Mouse (Mus musculus) limb, embryonic 13.5 days (tissue): ENCODE data around the gene Esr2. TPM values are rescaled to one million over a fixed set of nuclear protein-coding genes. Genes with fewer than 3 reads are reported as not detected.
"Not testable (repeated sequence)": the region's sequence is repeated elsewhere in the genome, so short reads cannot be mapped to it uniquely, and the experiment has no call there.

Source experiments
- ATAC-seq: fragments of 200-750 bp; cut with Nextera tagmentation; 2 replicates; pipeline ENCODE4 v1.8.0; 2017; ENCODE audit warnings: low read depth, moderate number of reproducible peaks, moderate TSS enrichment; ENCODE audit not compliant: low FRiP score
- H3K27ac ChIP-seq: fragments of 300-500 bp; sonication (generic); 2 replicates; pipeline ENCODE4 v1.5.1; 2015; ENCODE audit warnings: inconsistent platforms, mild to moderate bottlenecking, moderate library complexity
- H3K27me3 ChIP-seq: fragments of 300-500 bp; sonication (generic); 2 replicates; pipeline ENCODE4 v1.6.1; 2015; ENCODE audit warnings: mild to moderate bottlenecking, inconsistent platforms
- H3K36me3 ChIP-seq: fragments of 300-500 bp; sonication (generic); 2 replicates; pipeline ENCODE4 v1.6.1; 2015; ENCODE audit warnings: inconsistent platforms, mild to moderate bottlenecking, moderate library complexity
- H3K4me1 ChIP-seq: fragments of 300-500 bp; sonication (generic); 2 replicates; pipeline ENCODE4 v1.6.1; 2015; ENCODE audit warnings: inconsistent platforms
- H3K4me2 ChIP-seq: fragments of 300-500 bp; sonication (generic); replicated peaks from 2 replicates; pipeline ENCODE4 v1.6.1; 2015; ENCODE audit warnings: inconsistent platforms, mild to moderate bottlenecking, moderate library complexity
- H3K4me3 ChIP-seq: fragments of 300-500 bp; sonication (generic); 2 replicates; pipeline ENCODE4 v1.5.1; 2015; ENCODE audit warnings: moderate library complexity, mild to moderate bottlenecking, inconsistent platforms
- H3K9ac ChIP-seq: fragments of 300-500 bp; sonication (generic); 2 replicates; pipeline ENCODE4 v1.6.1; 2015; ENCODE audit warnings: mild to moderate bottlenecking, inconsistent platforms
- H3K9me3 ChIP-seq: fragments of 300-500 bp; sonication (generic); 2 replicates; pipeline ENCODE4 v1.6.1; 2016; ENCODE audit warnings: inconsistent platforms
- WGBS: fragments of 180-500 bp; shearing (Covaris S2); methylation state at CpG from one replicate; pipeline ENCODE4 v1.1.7; 2015; 5-methylcytosine and 5-hydroxymethylcytosine counted together
- polyA plus RNA-seq: library from polyadenylated mRNA; unstranded; fragments of >200 nt; fragmentation: Nextera tagmentation; extraction: Ambion mirVana; gene quantifications from 2 replicates; pipeline ENCODE4 v1.2.1, GENCODE M21; 2015

Esr2 gene
- polyA plus RNA-seq, 1 experiment from 2014 or later: 0.43 TPM

DNA sequence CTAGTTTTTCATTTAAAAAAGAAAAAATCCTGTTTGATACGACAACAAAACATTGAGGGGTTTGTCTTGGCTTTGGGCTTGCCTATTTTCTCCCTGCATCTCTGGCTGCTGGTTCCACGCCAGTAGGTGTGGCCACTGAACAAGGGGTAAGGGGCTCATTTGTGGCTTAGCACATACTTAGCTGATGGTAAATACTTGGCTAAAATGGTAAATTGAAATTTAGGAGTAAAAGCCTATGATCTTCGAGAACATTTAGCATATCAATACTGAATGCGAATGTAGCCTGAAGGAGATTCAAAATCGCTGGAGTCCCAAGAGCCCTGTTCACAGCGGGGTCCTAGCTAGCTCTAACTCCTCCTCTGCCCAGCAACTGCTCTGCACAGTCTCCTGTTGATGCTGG is 40.4 kb downstream of the Esr2 start:
- 40% methylated on average over 6 of the region's 6 CpGs for WGBS
- H3K27ac ChIP-seq: no peak overlapping the region
- H3K4me1 ChIP-seq: peaks cover 12% of the 10 kb centered on the region
- ATAC-seq: no peak
- no peak overlapping the region for H3K4me3 ChIP-seq
- H3K27me3 ChIP-seq: no peaks in the 10 kb centered on the region
- H3K9ac ChIP-seq: no peak overlapping the region
- H3K36me3 ChIP-seq: no peaks in the 10 kb centered on the region
- no peaks in the 10 kb centered on the region for H3K9me3 ChIP-seq
- H3K4me2 ChIP-seq: no peak overlapping the region

DNA sequence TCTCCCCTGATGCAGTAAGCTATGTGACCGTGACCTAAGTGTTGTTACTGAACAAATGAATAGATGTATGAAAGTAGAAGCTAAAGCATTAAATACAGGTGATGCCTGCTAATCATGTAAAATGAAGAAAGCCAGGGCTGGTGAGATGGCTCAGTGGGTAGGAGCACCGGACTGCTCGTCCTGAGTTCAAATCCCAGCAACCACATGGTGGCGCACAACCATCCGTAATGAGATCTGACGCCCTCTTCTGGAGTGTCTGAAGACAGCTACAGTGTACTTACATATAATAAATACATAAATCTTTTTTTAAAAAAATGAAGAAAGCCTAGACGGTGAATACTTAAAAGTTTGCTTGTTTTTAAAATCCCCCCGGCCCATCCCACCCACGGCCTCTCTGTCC is 44.0 kb downstream of the Esr2 start:
- not testable (repeated sequence) for H3K27me3 ChIP-seq, H3K4me3 ChIP-seq, H3K27ac ChIP-seq, H3K36me3 ChIP-seq, H3K9me3 ChIP-seq, H3K9ac ChIP-seq, ATAC-seq, H3K4me2 ChIP-seq
- 78% methylated on average over 9 of the region's 9 CpGs for WGBS
- peaks cover 16% of the 10 kb centered on the region for H3K4me1 ChIP-seq

DNA sequence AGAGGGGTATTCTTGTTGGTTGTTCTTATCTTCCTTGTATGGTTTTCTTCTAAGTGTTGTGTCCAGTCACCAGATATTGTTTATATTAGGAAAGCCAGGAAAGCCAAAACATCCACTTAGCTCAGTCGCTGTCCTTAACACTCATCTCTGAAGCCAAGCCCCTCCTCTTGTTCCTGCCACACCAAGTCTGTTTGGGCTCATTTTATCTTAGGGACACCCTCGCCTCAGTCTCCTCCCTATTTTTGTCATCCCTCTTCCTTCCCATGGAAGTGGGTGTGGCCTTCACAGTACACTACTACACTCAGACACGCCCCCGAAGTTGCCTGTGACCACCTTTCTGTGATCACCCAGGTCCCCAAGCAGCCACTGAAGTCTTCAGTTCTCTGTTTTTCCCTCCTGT is 44.5 kb downstream of the Esr2 start:
- 80% methylated on average over 4 of the region's 4 CpGs for WGBS
- Histone ChIP-seq H3K4me3 (no peak overlapping the region), H3K9ac (no peak overlapping the region)

DNA sequence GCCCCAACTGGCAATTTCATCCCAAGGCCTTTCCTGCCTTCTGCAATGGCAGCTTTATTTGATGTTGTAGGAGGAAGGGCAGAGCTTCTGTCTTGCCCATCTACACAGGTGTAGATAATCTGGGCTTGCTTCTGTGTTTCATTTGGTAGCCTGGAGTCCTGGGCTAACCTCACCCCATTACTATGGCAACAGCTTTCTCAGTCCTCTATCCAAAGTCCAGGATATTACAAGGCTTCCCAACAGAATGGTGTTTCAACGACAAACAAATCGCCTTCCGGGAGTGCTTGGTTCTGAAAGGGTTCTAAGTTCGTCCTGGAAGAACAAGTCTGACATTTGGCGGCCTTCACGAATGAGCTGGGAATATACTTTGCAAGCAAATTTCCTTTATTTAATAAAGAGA is 46.2 kb downstream of the Esr2 start:
- no peak for ATAC-seq
- Histone ChIP-seq H3K4me2 (no peak overlapping the region), H3K9me3 (no peaks in the 10 kb centered on the region), H3K9ac (no peak overlapping the region), H3K27ac (no peak overlapping the region), H3K36me3 (no peaks in the 10 kb centered on the region), H3K4me3 (no peak overlapping the region), H3K4me1 (peaks cover 7% of the 10 kb centered on the region; the same call in 1 of the 2 replicates), H3K27me3 (no peaks in the 10 kb centered on the region)
- WGBS: 88% methylated on average over 6 of the region's 6 CpGs

More for the DNA sequence above, 44.5 kb downstream of the Esr2 start:
- no peak for ATAC-seq
- Histone ChIP-seq H3K27me3 (no peaks in the 10 kb centered on the region), H3K9me3 (no peaks in the 10 kb centered on the region), H3K36me3 (no peaks in the 10 kb centered on the region), H3K4me2 (no peak overlapping the region), H3K27ac (no peak overlapping the region), H3K4me1 (peaks cover 16% of the 10 kb centered on the region)

DNA sequence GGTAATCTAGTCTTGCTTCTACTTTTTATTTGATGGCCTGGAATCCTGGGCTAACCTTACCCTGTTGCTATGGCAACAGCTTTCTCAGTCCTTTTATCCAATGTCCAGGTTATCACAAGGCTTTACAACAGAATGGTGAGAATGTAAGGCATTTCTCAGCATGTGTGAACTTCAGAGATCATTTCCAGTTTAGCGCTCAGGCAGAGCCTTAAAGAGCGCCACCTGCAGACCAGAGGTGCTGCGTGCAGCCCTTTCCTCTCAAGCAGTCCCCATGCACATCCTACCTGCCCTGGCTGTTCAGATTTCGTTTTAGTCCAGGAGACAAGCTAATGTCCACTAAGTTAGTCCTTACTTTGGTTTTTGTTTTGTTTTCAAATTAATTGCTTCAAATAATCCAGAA is 46.8 kb downstream of the Esr2 start:
- Histone ChIP-seq H3K27me3 (no peaks in the 10 kb centered on the region), H3K4me3 (no peak overlapping the region), H3K4me2 (no peak overlapping the region), H3K9me3 (no peaks in the 10 kb centered on the region), H3K9ac (no peak overlapping the region), H3K36me3 (no peaks in the 10 kb centered on the region), H3K4me1 (peaks cover 5% of the 10 kb centered on the region; the same call in 1 of the 2 replicates), H3K27ac (no peak overlapping the region)
- 27% methylated on average over 4 of the region's 4 CpGs for WGBS
- ATAC-seq: no peak

DNA sequence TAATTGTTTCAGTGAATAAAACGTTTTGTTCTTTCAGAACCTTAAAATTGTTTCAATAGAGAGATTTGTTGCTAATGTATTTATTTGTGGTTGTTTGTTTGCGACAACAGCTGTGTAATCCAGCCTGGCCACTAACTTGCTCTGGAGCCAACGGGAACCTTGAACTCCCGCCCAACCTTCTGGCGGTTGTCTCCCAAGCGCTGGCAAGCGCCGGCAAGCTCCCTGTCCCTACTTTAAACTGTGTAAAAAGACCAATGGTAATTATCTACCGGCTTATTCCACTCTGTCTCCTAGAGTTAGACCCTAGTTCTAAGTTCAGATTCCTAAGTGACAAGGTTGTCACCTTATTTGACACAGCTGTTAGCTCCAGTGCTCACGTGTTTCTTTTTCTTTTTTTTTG is 48.2 kb downstream of the Esr2 start:
- H3K9ac ChIP-seq: no peak overlapping the region
- no peaks in the 10 kb centered on the region for H3K27me3 ChIP-seq
- H3K4me1 ChIP-seq: peaks cover 3% of the 10 kb centered on the region; the same call in 1 of the 2 replicates
- H3K4me3 ChIP-seq: no peak overlapping the region
- H3K27ac ChIP-seq: no peak overlapping the region
- no peaks in the 10 kb centered on the region for H3K9me3 ChIP-seq
- WGBS: 87% methylated on average over 10 of the region's 10 CpGs
- ATAC-seq: no peak
- H3K4me2 ChIP-seq: no peak overlapping the region
- no peaks in the 10 kb centered on the region for H3K36me3 ChIP-seq

DNA sequence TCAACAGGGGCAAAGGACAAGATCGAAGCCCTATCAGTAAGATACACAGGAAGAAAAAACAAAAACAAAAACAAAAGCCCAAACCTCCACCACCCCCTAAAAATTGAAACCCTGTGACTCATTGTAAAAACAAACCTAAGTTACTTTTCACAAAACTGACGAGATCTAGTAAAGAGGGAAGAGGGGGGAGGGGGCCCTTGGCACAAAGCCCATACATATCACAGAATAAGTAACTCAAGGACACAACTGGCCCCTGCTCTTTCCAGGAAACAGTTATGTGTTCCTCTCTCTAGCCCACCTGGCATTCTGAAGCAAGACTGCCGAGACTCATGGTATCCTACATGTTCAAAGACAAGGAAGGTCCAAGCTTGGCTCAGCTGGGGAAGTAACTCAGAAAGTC is 48.8 kb downstream of the Esr2 start:
- Histone ChIP-seq H3K9ac (no peak overlapping the region), H3K4me1 (peaks cover 3% of the 10 kb centered on the region; the same call in 1 of the 2 replicates), H3K4me2 (no peak overlapping the region), H3K36me3 (no peaks in the 10 kb centered on the region), H3K9me3 (no peaks in the 10 kb centered on the region), H3K27ac (no peak overlapping the region), H3K4me3 (no peak overlapping the region), H3K27me3 (no peaks in the 10 kb centered on the region)
- 61% methylated on average over 3 of the region's 3 CpGs for WGBS
- ATAC-seq: no peak

DNA sequence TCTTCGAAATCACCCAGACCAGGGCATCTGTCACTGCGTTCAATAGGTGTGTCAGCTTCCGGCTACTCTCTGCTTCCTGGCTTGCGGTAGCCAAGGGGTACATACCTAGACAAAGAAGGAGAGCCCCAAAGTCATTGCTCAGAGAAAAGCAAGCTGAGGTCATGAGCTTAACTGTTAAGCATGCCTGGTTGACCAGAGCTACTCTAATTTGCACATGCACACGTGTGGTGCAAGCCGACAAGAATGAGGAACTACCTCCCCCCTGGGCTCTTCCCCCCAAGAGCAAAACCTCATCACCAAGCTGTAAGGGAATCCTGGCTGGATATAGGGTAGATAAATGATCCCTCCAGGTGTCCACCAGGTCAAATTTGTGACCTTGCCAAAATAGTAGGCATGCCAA is 53.8 kb downstream of the Esr2 start:
- peaks cover under 1% of the 10 kb centered on the region; the same call in 1 of the 2 replicates for H3K4me1 ChIP-seq
- no peaks in the 10 kb centered on the region for H3K27me3 ChIP-seq
- H3K9ac ChIP-seq: no peak overlapping the region
- no peak overlapping the region for H3K27ac ChIP-seq
- 85% methylated on average over 6 of the region's 6 CpGs for WGBS
- no peak overlapping the region for H3K4me2 ChIP-seq
- no peaks in the 10 kb centered on the region for H3K36me3 ChIP-seq
- no peak for ATAC-seq
- H3K4me3 ChIP-seq: no peak overlapping the region
- no peaks in the 10 kb centered on the region for H3K9me3 ChIP-seq

DNA sequence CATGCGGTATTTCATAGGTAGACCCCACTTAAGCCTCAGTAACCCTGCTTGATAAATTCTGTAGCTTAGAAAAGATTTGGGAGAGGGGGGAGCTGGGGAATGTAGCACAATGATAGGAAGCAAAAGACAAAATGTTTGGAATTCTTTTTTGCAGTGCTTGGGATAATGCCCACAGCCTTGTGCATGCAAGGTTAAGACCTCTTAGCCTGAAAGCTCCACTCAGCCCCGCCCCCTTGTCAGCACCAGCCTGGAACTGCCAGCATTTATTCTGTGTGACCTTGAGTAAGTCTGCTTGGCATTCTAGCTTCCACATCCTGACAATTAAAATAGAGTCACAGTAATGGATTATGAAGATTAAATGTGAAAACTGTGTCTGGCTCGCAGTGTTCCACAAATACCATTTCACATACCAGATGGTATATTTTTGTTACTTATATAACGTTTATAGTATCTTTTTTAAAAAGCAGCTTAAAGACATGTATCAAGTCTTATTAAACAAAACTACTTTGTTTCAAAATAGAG is 59.4 kb downstream of the Esr2 start:
- Histone ChIP-seq H3K4me3 (no peak overlapping the region), H3K27ac (no peak overlapping the region), H3K4me1 (no peaks in the 10 kb centered on the region), H3K9ac (no peak overlapping the region), H3K27me3 (no peaks in the 10 kb centered on the region), H3K4me2 (no peak overlapping the region), H3K36me3 (no peaks in the 10 kb centered on the region; the same call in 1 of the 2 replicates), H3K9me3 (no peaks in the 10 kb centered on the region)
- no peak for ATAC-seq
- 79% methylated on average over 4 of the region's 4 CpGs for WGBS

DNA sequence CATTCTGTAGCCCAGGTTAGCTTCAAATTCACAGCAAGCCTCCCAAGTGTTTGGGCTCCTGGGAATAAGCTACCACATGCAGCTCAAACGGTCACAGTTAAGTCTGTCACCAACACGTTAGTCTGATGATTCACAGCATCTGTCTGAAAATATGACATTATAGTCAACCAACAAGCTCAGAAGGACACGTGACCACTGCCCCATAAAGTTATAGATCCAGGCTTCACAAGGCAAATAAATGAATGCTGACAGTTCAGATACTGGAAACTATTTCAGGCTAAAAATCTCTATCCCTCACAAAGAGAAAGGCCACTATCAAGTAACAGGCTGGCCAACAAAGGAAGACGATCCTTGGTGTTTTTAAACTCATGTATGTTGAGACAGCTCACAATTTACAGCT is 60.5 kb downstream of the Esr2 start:
- H3K36me3 ChIP-seq: peaks cover 9% of the 10 kb centered on the region; the same call in 1 of the 2 replicates
- no peak overlapping the region for H3K9ac ChIP-seq
- ATAC-seq: no peak
- no peaks in the 10 kb centered on the region for H3K4me1 ChIP-seq
- 61% methylated on average over 4 of the region's 4 CpGs for WGBS
- H3K4me3 ChIP-seq: no peak overlapping the region
- no peaks in the 10 kb centered on the region for H3K9me3 ChIP-seq
- H3K4me2 ChIP-seq: no peak overlapping the region
- H3K27ac ChIP-seq: no peak overlapping the region
- H3K27me3 ChIP-seq: no peaks in the 10 kb centered on the region

DNA sequence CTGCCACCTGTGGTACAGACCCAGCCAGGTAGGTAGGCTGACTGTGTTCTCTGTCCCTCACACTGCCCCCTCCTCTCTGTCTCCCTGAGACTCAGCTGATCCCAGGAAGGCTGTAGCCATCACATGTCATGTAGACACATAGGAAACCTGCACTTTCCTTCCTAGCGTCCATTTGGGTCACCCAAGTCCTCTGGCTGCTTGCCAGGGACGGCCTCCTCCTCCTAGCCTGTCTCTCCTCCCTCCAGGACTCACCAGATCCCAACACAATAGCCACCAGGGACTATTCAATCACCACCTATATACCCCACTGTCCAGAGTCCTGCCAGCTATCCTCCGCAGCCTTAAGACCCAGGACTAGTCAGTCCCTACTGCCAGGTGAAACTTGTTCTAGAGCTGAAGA is 66.0 kb downstream of the Esr2 start:
- peaks cover 56% of the 10 kb centered on the region for H3K36me3 ChIP-seq
- no peaks in the 10 kb centered on the region for H3K9me3 ChIP-seq
- no peaks in the 10 kb centered on the region for H3K27me3 ChIP-seq
- no peak overlapping the region for H3K4me2 ChIP-seq
- no peak overlapping the region for H3K27ac ChIP-seq
- H3K9ac ChIP-seq: no peak overlapping the region
- 79% methylated on average over 3 of the region's 3 CpGs for WGBS
- no peak for ATAC-seq
- H3K4me3 ChIP-seq: no peak overlapping the region
- peaks cover 5% of the 10 kb centered on the region; the same call in 1 of the 2 replicates for H3K4me1 ChIP-seq

DNA sequence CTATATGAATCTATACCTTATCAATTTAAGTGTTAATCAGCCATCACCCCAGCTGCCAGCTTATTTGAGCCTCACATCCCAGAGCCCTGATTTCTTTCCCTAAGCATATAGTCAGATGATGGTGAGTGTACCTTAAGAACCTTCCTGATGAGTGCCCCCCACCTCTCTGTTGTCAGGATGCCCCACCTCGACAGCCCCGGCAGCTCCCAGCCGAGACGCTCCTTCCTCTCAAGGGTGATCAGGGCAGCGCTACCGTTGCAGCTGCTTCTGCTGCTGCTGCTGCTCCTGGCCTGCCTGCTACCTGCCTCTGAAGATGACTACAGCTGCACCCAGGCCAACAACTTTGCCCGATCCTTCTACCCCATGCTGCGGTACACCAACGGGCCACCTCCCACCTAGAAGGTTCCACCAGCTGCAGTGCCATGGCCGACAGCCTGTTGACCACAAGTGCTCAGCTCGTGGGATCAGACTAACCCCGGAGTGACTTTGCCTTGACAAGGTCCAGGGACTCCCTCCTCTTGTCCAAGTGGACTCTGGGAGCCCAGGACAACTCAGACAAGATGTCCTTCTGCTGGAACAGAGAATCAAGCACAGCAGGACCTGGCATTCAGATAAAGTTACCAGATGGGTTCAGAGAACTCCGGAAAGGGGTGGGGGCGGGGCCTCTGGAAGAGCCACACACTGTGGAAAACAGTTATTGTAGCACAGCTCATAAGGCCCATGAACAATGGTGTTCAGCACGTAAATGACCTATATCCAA is 67.2 kb downstream of the Esr2 start:
- ATAC-seq: no peak; the same call in 1 of the 2 replicates
- peaks cover 68% of the 10 kb centered on the region for H3K36me3 ChIP-seq
- no peak overlapping the region for H3K27ac ChIP-seq
- no peak overlapping the region for H3K4me3 ChIP-seq
- H3K4me2 ChIP-seq: no peak overlapping the region
- 94% methylated on average over 15 of the region's 15 CpGs for WGBS
- H3K27me3 ChIP-seq: no peaks in the 10 kb centered on the region
- H3K9me3 ChIP-seq: no peaks in the 10 kb centered on the region
- H3K9ac ChIP-seq: no peak overlapping the region
- H3K4me1 ChIP-seq: peaks cover 5% of the 10 kb centered on the region; the same call in 1 of the 2 replicates
